22 mouse cellular contexts compared by ENCODE assay signal in genomic region chr11:27833736-27834135, GRCm38 (mm10).
DNase-seq lines count a peak whose midpoint lies in the region.
"Had no signal": no experiment of that assay in that cellular context is flagged by ENCODE, and none has a peak within 500 bp of the region (broad histone marks: within the 10 kb centered on the region; RNA-seq: fewer than 3 reads in every experiment).

No protein-coding gene starts in this region.

- H3K27ac ChIP-seq in embryonic facial prominence, embryonic 10.5 days (replicated peaks) = no peak overlapping the region
- H3K27ac ChIP-seq: forebrain, embryonic 15.5 days; heart, embryonic 10.5 days; hindbrain, embryonic 12.5 days; hindbrain, postnatal 0 days had no signal

- no peaks in the 10 kb centered on the region for H3K27me3 ChIP-seq in embryonic facial prominence, embryonic 10.5 days (replicated peaks; ENCODE audit: low read depth, poor library complexity, severe bottlenecking)
- H3K27me3 ChIP-seq: CH12.LX; forebrain, embryonic 15.5 days; hindbrain, embryonic 12.5 days; Patski had no signal

- WGBS in embryonic facial prominence, embryonic 10.5 days = 83% methylated on average over 1 of the region's 1 CpGs

- H3K36me3 ChIP-seq in embryonic facial prominence, embryonic 10.5 days (replicated peaks) = no peaks in the 10 kb centered on the region
- H3K36me3 ChIP-seq: forebrain, embryonic 15.5 days; heart, embryonic 10.5 days; hindbrain, embryonic 12.5 days had no signal

- no peaks in the 10 kb centered on the region for H3K4me1 ChIP-seq in embryonic facial prominence, embryonic 10.5 days
- H3K4me1 ChIP-seq: forebrain, embryonic 15.5 days; heart, embryonic 10.5 days; hindbrain, embryonic 12.5 days had no signal

- no peak overlapping the region for H3K4me3 ChIP-seq in embryonic facial prominence, embryonic 10.5 days
- H3K4me3 ChIP-seq: forebrain, embryonic 15.5 days; heart, embryonic 10.5 days; hindbrain, embryonic 12.5 days had no signal

- peak; percentile 8 for DNase-seq in brain, adult 2 months (ENCODE audit: low read depth, low spot score)
- peak; percentile 25 for DNase-seq in layer of hippocampus, adult 11-12 months (ENCODE audit: low spot score)
- peak; percentile 3 for DNase-seq in layer of hippocampus, adult 9-10 months (ENCODE audit: low spot score)
- peak; percentile 8 to 10 for DNase-seq in layer of hippocampus, postnatal 25 days (ENCODE audit: extremely low spot score in 1 of 2, low spot score in 1 of 2)
- no peak for DNase-seq in embryonic facial prominence, embryonic 10.5 days (ENCODE audit: low spot score)
- DNase-seq in urinary bladder, adult 2 months (ENCODE audit: low spot score) = no peak
- no peak for DNase-seq in spleen, adult 12 weeks (ENCODE audit: low spot score)
- DNase-seq: adrenal gland, adult 2 months; adrenal gland, postnatal 25 days; cerebellum, adult 11-12 months; cerebellum, adult 9-10 months; cerebellum, postnatal 36 days; gastrocnemius, postnatal 36 days; heart, adult 11 months; heart, postnatal 10 days; heart, postnatal 4 days had no signal

- no peaks in the 10 kb centered on the region for H3K9me3 ChIP-seq in embryonic facial prominence, embryonic 10.5 days
- H3K9me3 ChIP-seq: forebrain, embryonic 15.5 days; heart, embryonic 10.5 days; hindbrain, embryonic 12.5 days had no signal

Comparison
In these comparisons a context has a peak if more than half of its experiments do, and no peak if none do; other contexts are left out.
1. DNase-seq: peak in brain, adult 2 months (single experiment), layer of hippocampus, adult 11-12 months (single experiment), layer of hippocampus, adult 9-10 months (single experiment) and layer of hippocampus, postnatal 25 days (2 of 2); none in embryonic facial prominence, embryonic 10.5 days (single experiment), urinary bladder, adult 2 months (single experiment) and spleen, adult 12 weeks (single experiment).